Mouse (Mus musculus) urinary bladder, postnatal 14 days (tissue): Measurements from ENCODE around the gene Pigb.

ENCODE experiments used
- DNase-seq: peaks from one replicate; pipeline ENCODE4 v3.0.0; 2021; ENCODE audit warnings: low spot score

Pigb gene

GRCm38 (mm10) chr9:73045711-73046110, 5.5 kb upstream of the Pigb start:
- no peak for DNase-seq

- no peak for DNase-seq
These were observed 5.0 kb upstream of the Pigb start for GRCm38 (mm10) chr9:73045204-73045603.

- peak; percentile 88 for DNase-seq
These were observed 4.2 kb upstream of the Pigb start, which contains the start of gene Rab27a for GRCm38 (mm10) chr9:73044146-73045079. Gene Rab27a, plus strand, starts transcription at chr9:73044854.

- peak; percentile 93 for DNase-seq
These were observed 794 bp downstream of the Pigb start for GRCm38 (mm10) chr9:73039222-73039945.

GRCm38 (mm10) chr9:73033406-73033805, 6.8 kb downstream of the Pigb start:
- DNase-seq = no peak

GRCm38 (mm10) chr9:73031421-73031820, 8.8 kb downstream of the Pigb start:
- no peak for DNase-seq

GRCm38 (mm10) chr9:73030443-73030842, 9.7 kb downstream of the Pigb start:
- DNase-seq = no peak

GRCm38 (mm10) chr9:73025818-73026636, 14.2 kb downstream of the Pigb start:
- no peak for DNase-seq

- no peak for DNase-seq
These were observed 19.5 kb downstream of the Pigb start for GRCm38 (mm10) chr9:73020566-73021097.

GRCm38 (mm10) chr9:73019841-73020240, 20.3 kb downstream of the Pigb start:
- no peak for DNase-seq

GRCm38 (mm10) chr9:73014724-73015123, 25.5 kb downstream of the Pigb start:
- DNase-seq = no peak

GRCm38 (mm10) chr9:73012629-73013028, 27.5 kb downstream of the Pigb start:
- no peak for DNase-seq

- DNase-seq = no peak
These were observed 31.8 kb downstream of the Pigb start for GRCm38 (mm10) chr9:73008384-73008783.

GRCm38 (mm10) chr9:73006175-73006574, 34.0 kb downstream of the Pigb start:
- no peak for DNase-seq

GRCm38 (mm10) chr9:73005106-73005505, 35.1 kb downstream of the Pigb start:
- no peak for DNase-seq

GRCm38 (mm10) chr9:73004076-73004475, 36.1 kb downstream of the Pigb start:
- DNase-seq = no peak

GRCm38 (mm10) chr9:73002177-73002576, 38.0 kb downstream of the Pigb start:
- DNase-seq = no peak

GRCm38 (mm10) chr9:73001314-73002011, 38.7 kb downstream of the Pigb start:
- no peak for DNase-seq

GRCm38 (mm10) chr9:73000487-73000886, 39.7 kb downstream of the Pigb start:
- DNase-seq = no peak

- DNase-seq = no peak
These were observed 43.4 kb downstream of the Pigb start for GRCm38 (mm10) chr9:72996806-72997205.

GRCm38 (mm10) chr9:72996167-72996566, 44.0 kb downstream of the Pigb start:
- no peak for DNase-seq
